Mouse (Mus musculus): ENCODE results near the gene Snx29.

The Snx29 gene

GRCm38 (mm10) chr16:11597769-11598168 lies 275.1 kb downstream of the Snx29 start:
- no peak for DNase-seq (ENCODE audit: low spot score)

GRCm38 (mm10) chr16:11599523-11599922 lies 276.8 kb downstream of the Snx29 start:
- DNase-seq (ENCODE audit: low spot score), result no peak

GRCm38 (mm10) chr16:11601336-11602082 lies 278.8 kb downstream of the Snx29 start:
- no peak for DNase-seq (ENCODE audit: low spot score)

GRCm38 (mm10) chr16:11603667-11604422 lies 281.1 kb downstream of the Snx29 start:
- DNase-seq (ENCODE audit: low spot score), result peak; percentile 18

GRCm38 (mm10) chr16:11612526-11613126 lies 289.9 kb downstream of the Snx29 start:
- no peak for DNase-seq (ENCODE audit: low spot score)

GRCm38 (mm10) chr16:11614401-11615014 lies 291.8 kb downstream of the Snx29 start:
- DNase-seq (ENCODE audit: low spot score), result no peak

- DNase-seq (ENCODE audit: low spot score), result no peak
Observed at GRCm38 (mm10) chr16:11615633-11616032, 292.9 kb downstream of the Snx29 start.

GRCm38 (mm10) chr16:11619951-11620350 lies 297.2 kb downstream of the Snx29 start:
- DNase-seq (ENCODE audit: low spot score), result no peak

GRCm38 (mm10) chr16:11621042-11621441 lies 298.3 kb downstream of the Snx29 start:
- no peak for DNase-seq (ENCODE audit: low spot score)

GRCm38 (mm10) chr16:11621664-11622063 lies 299.0 kb downstream of the Snx29 start:
- DNase-seq (ENCODE audit: low spot score), result no peak

GRCm38 (mm10) chr16:11623032-11623431 lies 300.3 kb downstream of the Snx29 start:
- DNase-seq (ENCODE audit: low spot score), result no peak

GRCm38 (mm10) chr16:11624121-11624520 lies 301.4 kb downstream of the Snx29 start:
- DNase-seq (ENCODE audit: low spot score), result no peak

GRCm38 (mm10) chr16:11626004-11626481 lies 303.3 kb downstream of the Snx29 start:
- no peak for DNase-seq (ENCODE audit: low spot score)

GRCm38 (mm10) chr16:11626616-11627015 lies 303.9 kb downstream of the Snx29 start:
- no peak for DNase-seq (ENCODE audit: low spot score)

GRCm38 (mm10) chr16:11627866-11628638 lies 305.3 kb downstream of the Snx29 start:
- DNase-seq (ENCODE audit: low spot score), result no peak

- DNase-seq (ENCODE audit: low spot score), result no peak
Observed at GRCm38 (mm10) chr16:11629704-11630103, 307.0 kb downstream of the Snx29 start.

- DNase-seq (ENCODE audit: low spot score), result no peak
Observed at GRCm38 (mm10) chr16:11630489-11630888, 307.8 kb downstream of the Snx29 start.

- no peak for DNase-seq (ENCODE audit: low spot score)
Observed at GRCm38 (mm10) chr16:11632205-11632747, 309.6 kb downstream of the Snx29 start.

GRCm38 (mm10) chr16:11636196-11636733 lies 313.6 kb downstream of the Snx29 start:
- DNase-seq (ENCODE audit: low spot score), result no peak

- DNase-seq (ENCODE audit: low spot score), result no peak
Observed at GRCm38 (mm10) chr16:11636902-11637301, 314.2 kb downstream of the Snx29 start.

- DNase-seq (ENCODE audit: low spot score), result no peak
Observed at GRCm38 (mm10) chr16:11637794-11638193, 315.1 kb downstream of the Snx29 start.
